Mouse (Mus musculus) embryonic fibroblast, embryonic 13.5 days (primary cell): ENCODE data around the gene Ankrd33. TPM values are rescaled to one million over a fixed set of nuclear protein-coding genes. Genes with fewer than 3 reads are reported as not detected.
A peak's percentile ranks its signal among the peaks of the same experiment; 100 is the strongest.

Experiments used
- H3K27ac ChIP-seq: 2 replicates; pipeline ENCODE4 v1.5.1; 2012; ENCODE audit warnings: low read length, control low read depth, inconsistent platforms; ENCODE audit not compliant: insufficient read depth
- H3K4me1 ChIP-seq: 2 replicates; pipeline ENCODE4 v1.6.1; 2011; ENCODE audit warnings: low read length; ENCODE audit not compliant: control insufficient read depth, insufficient read depth
- H3K4me3 ChIP-seq: 2 replicates; pipeline ENCODE4 v1.5.1; 2011; ENCODE audit warnings: mild to moderate bottlenecking, control low read depth, low read length; ENCODE audit not compliant: insufficient read depth
- CTCF ChIP-seq: IDR thresholded peaks from 2 replicates; pipeline ENCODE4 v1.5.1; 2011; ENCODE audit warnings: mild to moderate bottlenecking, control low read depth, low read length, moderate library complexity, borderline replicate concordance; ENCODE audit not compliant: insufficient read depth
- POLR2A ChIP-seq: IDR thresholded peaks from 2 replicates; pipeline ENCODE4 v1.6.1; 2011; ENCODE audit warnings: low read depth, mild to moderate bottlenecking, control low read depth, low read length, moderate library complexity
- polyA plus RNA-seq: library from polyadenylated mRNA; stranded (reverse); fragments of >200 nt; gene quantifications from 2 replicates; pipeline ENCODE4 v1.2.4, GENCODE M21; 2011; ENCODE audit warnings: low read depth; ENCODE audit not compliant: missing spikeins, insufficient read length

Ankrd33 gene
- polyA plus RNA-seq, 1 experiment, result not detected

GRCm38 (mm10) chr15:101075656-101076055, 39.9 kb upstream of the Ankrd33 start:
- Histone ChIP-seq H3K4me1 (no peaks in the 10 kb centered on the region), H3K4me3 (no peak overlapping the region), H3K27ac (no peak overlapping the region)
- TF ChIP-seq CTCF (no peak), POLR2A (no peak)

GRCm38 (mm10) chr15:101076071-101077000, 39.2 kb upstream of the Ankrd33 start:
- no peak for TF ChIP-seq POLR2A
- no peak for TF ChIP-seq CTCF
- H3K27ac ChIP-seq, result no peak overlapping the region
- H3K4me3 ChIP-seq, result no peak overlapping the region
- no peaks in the 10 kb centered on the region for H3K4me1 ChIP-seq

DNA sequence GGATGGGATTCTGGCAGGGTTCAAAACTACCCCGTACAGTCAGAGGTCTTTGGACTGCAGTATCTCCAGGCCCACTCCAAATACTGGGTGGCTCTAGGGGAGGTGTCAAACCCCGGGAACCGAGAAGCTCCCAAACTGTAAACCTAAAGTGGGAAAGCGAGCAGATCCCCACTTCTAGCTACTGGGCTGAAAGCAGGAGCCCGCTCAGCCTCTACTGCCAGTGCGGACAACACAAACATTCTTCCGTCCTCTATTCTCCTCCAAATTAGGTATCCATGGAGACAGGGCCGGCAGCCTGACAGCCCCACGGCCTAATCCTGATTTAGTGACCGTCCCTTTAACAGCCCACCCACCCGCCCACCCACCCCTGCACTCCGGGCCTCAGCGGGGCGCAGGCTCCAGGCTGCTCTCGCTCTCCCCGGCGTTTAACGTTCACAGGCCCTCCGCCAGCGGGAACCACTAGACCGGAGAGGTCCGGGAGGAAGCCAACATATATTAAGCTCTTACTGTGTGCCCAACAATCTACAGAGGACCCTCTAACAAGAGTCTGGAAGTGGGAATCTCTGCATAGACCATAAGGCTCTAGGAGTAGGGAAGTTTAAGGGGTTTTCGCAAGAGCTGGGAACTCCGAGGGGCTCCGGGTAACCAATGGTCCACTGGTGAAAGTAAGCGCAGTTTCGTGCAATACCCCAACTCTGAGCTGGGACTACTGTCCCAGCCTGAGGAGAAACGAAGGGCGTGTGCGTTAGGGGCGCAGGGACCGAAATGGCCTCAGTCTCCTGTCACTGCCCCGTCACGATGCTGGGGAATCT, 38.3 kb upstream of the Ankrd33 start:
- H3K27ac ChIP-seq, result no peak overlapping the region
- TF ChIP-seq POLR2A (no peak), CTCF (no peak)
- peak overlapping the region; percentile 60 for H3K4me3 ChIP-seq
- H3K4me1 ChIP-seq, result no peaks in the 10 kb centered on the region

DNA sequence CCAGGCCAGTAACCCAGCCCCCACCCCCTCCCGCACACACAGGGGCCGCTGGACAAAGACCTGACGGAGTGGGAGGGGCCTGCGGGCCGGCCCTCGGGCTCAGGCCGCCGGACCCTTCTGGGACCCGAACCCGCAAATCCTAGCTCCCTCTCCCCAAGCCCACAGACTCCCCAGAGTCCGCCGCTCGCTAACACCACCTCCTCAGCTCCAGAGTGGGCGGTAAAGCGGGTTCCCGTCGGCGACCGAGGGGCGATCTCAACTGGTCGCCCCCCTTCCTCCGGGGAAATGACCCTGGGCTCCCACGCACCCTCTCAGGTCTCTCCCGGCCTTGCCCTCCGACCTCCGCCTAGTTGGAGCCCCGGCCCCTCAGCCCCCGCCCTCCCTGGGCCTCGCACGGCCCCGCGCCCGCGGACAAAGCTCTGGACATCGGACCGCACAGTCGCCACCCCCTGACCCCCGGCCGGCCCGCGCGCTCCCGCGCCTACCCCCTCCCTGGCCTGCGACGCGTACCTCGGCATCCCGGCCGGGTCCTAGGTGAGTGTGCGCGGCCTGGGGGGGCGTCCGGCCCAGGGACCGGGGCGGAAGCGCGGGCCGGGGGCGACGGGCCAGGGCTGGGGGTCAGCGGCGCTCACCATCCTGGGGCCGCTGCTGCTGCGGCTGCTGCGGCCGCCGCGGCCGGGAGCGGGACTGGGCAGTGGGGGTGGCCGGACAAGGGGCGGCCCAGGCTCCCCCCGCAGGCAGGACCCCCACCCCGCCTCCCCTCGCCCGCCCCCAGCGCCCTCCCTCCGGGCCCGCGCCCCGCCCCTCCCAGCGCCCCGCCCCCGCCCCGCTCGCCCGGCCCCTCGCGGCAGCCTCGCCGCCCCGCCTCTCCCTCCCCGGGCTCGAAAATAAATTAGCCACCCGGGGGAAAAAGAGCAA, 37.5 kb upstream of the Ankrd33 start, which contains the start of gene Fignl2:
Gene Fignl2, minus strand, starts transcription at position 755 of the 918 bp plus-strand sequence.
- no peaks in the 10 kb centered on the region for H3K4me1 ChIP-seq
- peak within 1 kb of the TSS; percentile 60 for H3K4me3 ChIP-seq
- H3K27ac ChIP-seq, result no peak within 1 kb of the TSS
- TF ChIP-seq POLR2A, result no peak
- TF ChIP-seq CTCF, result no peak

DNA sequence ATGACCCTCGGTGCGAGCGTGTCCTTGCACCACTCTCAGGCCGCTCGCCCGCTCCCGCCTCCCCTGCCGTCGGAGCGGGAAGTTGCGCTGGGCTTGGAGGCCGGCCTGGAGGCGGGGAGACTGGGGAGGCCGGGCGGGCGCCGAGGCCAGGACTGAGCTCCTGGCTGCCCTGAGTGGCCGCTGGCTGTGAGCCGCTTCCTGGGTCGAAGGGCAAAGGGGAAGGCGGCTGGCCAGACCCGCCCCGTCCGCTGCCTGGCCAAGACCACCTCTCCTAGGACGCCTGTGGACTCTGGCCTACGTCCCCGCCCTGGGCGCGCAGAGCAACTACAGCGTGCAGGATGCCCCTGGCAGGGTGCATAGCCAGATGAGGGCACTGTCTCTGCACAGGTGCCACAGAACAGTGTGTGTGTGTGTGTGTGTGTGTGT, 36.8 kb upstream of the Ankrd33 start:
- Histone ChIP-seq H3K4me3 (peak overlapping the region; percentile 44), H3K27ac (no peak overlapping the region), H3K4me1 (no peaks in the 10 kb centered on the region)
- TF ChIP-seq POLR2A (peak; percentile 45; the same call in 1 of the 2 replicates), CTCF (peak; percentile 45; the same call in 1 of the 2 replicates)

- H3K4me3 ChIP-seq, result no peak overlapping the region
- no peak overlapping the region for H3K27ac ChIP-seq
- no peak for TF ChIP-seq POLR2A
- TF ChIP-seq CTCF, result no peak
- H3K4me1 ChIP-seq, result no peaks in the 10 kb centered on the region
Measured at GRCm38 (mm10) chr15:101080031-101080520, 35.5 kb upstream of the Ankrd33 start.

- no peak overlapping the region for H3K27ac ChIP-seq
- TF ChIP-seq POLR2A, result no peak
- TF ChIP-seq CTCF, result no peak
- no peak overlapping the region for H3K4me3 ChIP-seq
- H3K4me1 ChIP-seq, result no peaks in the 10 kb centered on the region
Measured at GRCm38 (mm10) chr15:101081035-101081548, 34.5 kb upstream of the Ankrd33 start.

GRCm38 (mm10) chr15:101082236-101082635, 33.3 kb upstream of the Ankrd33 start:
- H3K4me3 ChIP-seq, result no peak overlapping the region
- H3K27ac ChIP-seq, result no peak overlapping the region
- no peak for TF ChIP-seq POLR2A
- TF ChIP-seq CTCF, result no peak
- no peaks in the 10 kb centered on the region for H3K4me1 ChIP-seq
